Mouse (Mus musculus): ENCODE measurements at regions not wholly inside any gene's neighbourhood (a gene's known extent, or its start where the extent isn't known, plus 50 kb on each side); places are given as distances from the start of the nearest gene placed in this dataset.

GRCm38 (mm10) chr15:36347333-36347845, 660.2 kb downstream of the Zfp706 start:
- no peak for DNase-seq (ENCODE audit: low spot score in 2 of 2)

- DNase-seq (ENCODE audit: low spot score in 2 of 2), result no peak
Measured at GRCm38 (mm10) chr15:36346126-36346525, 661.4 kb downstream of the Zfp706 start.

- DNase-seq (ENCODE audit: low spot score in 2 of 2), result peak; percentile 26 to 56
Measured at GRCm38 (mm10) chr15:36345413-36345812, 662.2 kb downstream of the Zfp706 start.

GRCm38 (mm10) chr15:36339971-36340550, 667.5 kb downstream of the Zfp706 start:
- DNase-seq (ENCODE audit: low spot score in 2 of 2), result no peak

GRCm38 (mm10) chr15:36338766-36339165, 668.8 kb downstream of the Zfp706 start:
- no peak for DNase-seq (ENCODE audit: low spot score in 2 of 2)

GRCm38 (mm10) chr15:36336857-36337256, 670.7 kb downstream of the Zfp706 start:
- no peak for DNase-seq (ENCODE audit: low spot score in 2 of 2)

- no peak for DNase-seq (ENCODE audit: low spot score in 2 of 2)
Measured at GRCm38 (mm10) chr15:36335116-36335515, 672.5 kb downstream of the Zfp706 start.

GRCm38 (mm10) chr15:36334436-36335113, 673.0 kb downstream of the Zfp706 start:
- DNase-seq (ENCODE audit: low spot score in 2 of 2), result no peak

GRCm38 (mm10) chr15:36333857-36334256, 673.7 kb downstream of the Zfp706 start:
- DNase-seq (ENCODE audit: low spot score in 2 of 2), result no peak

- no peak for DNase-seq (ENCODE audit: low spot score in 2 of 2)
Measured at GRCm38 (mm10) chr15:36333265-36333664, 674.3 kb downstream of the Zfp706 start.

Measured in frontal cortex, postnatal 36 days (tissue).